Mouse (Mus musculus): ENCODE data around the gene Tef.
A peak's percentile ranks its signal among the peaks of the same experiment; 100 is the strongest.

The Tef gene

DNA sequence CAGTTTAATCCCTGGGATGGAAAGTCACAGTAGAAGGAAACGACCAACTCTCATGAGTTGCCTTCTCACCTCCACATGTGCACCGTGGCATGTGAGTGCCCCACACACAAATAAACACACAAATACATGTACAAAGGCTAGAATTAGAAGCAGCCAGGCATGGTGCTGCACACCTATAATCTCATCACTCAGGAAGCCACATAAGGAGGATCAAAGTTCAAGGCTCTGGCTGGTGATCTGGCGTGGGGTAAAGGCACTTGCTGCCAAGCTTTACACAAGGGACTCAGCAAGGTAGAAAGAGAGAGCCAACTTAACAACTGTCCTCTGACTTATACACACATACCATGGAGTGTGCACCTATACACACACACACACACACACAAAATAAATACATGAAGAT lies 1.8 kb upstream of the Tef start:
- DNase-seq, result peak; percentile 49 to 60

DNA sequence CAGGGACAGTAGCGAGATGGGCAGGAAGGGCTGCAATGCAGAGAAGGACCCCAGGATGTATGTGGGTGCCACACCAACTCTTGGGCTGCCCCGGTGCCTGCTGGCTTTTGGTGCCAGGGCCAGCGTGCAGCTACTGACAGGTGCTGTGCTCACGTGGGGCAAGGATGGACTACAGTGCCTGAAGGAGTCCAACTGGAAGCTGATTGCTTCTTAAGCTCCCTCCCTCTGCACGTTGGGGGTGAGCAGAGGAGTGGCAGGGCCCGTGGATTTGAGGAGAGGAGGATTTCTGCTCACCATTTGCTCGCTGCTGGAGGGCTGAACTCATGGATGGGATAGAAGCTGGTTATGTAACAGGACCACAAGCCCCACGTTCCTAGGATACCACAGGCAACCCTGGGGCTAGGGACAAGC lies 725 bp downstream of the Tef start:
- DNase-seq, result peak; percentile 76 to 81

DNA sequence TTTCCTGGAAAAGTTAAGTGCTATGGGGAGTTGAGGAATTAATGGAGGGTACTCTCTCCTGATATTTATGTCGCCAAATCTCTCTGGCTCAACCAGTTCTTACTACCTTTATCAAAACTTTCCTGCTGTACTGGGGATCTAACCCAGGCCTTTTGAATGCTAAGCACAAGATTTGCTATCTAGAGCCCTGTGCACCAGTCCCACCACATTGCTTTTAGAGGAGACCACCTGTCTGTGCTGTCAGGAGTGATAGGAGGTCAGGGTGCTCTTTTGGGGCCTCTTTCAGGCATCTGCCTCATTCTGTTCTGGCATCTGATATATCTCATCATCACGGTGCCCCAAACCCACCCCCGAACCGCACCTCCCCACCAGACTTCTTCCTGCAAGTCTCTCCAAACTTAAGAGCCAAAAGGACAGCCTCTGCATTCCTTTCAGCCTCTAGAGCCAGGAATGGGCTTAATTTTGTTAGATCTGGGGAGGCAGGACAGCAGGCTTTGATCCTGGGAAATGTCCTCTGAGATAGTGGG lies 1.3 kb downstream of the Tef start:
- no peak for DNase-seq

GRCm38 (mm10) chr15:81804172-81804571 lies 2.0 kb downstream of the Tef start:
- DNase-seq, result no peak

DNA sequence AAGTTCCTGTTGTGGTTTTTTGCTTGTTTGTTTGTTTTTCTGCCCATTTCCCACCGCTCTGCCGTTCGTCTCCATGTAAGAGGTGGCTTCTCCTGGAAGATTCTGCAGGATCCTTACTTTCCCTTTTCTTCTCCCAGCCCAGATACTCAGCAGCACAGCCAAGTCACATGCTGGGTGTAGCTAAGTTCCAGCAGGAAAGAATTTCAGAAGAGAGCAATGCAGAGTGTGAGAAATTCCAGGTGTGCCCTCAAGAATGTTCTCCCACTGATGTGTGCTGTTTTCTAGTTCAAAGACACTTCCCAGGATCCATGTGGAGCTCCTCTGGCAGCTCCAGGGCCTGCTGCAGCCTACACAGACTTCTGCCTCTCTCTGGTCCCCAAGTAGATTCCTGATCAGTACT lies 2.7 kb downstream of the Tef start:
- DNase-seq, result no peak

DNA sequence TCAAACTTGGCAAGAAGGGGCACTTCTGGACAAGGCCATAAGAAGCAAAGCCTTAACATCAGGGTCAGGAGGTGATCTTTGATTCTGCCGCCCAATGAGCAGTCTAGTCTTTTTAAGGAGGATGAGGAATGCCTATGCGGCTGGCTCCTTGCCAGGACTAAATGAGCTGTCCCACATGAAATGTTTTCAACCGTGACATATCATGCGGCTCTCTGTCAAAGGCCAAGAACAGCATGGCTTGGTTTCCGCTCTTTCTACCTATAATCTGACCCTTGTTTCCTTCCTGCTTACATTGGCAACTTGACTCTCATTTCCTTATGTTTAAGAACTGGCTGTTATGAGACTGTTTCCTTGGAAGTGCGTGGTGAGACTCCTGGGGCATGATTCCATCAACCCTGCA lies 3.4 kb downstream of the Tef start:
- DNase-seq, result peak; percentile 76 to 79

GRCm38 (mm10) chr15:81806621-81807404 lies 4.6 kb downstream of the Tef start:
- DNase-seq, result peak; percentile 82 to 84

DNA sequence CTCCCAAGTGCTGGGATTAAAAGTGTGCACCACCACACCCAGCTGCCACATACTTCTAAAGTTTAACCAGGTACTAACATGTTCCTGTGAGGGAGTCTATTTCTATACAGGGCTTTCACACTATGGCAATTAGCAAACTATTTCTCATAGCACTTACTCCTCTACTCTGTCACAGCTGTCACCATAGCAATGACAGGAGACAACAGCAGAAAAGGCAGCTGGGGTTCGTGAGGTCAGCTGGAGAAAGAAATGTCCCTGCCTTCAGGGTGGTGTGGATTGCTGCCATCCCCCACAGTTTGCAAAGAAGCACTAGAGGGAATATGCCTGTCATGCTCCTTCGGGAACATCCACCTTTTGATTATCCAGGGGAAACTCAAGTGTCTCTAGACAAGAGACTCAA lies 6.6 kb downstream of the Tef start:
- no peak for DNase-seq

DNA sequence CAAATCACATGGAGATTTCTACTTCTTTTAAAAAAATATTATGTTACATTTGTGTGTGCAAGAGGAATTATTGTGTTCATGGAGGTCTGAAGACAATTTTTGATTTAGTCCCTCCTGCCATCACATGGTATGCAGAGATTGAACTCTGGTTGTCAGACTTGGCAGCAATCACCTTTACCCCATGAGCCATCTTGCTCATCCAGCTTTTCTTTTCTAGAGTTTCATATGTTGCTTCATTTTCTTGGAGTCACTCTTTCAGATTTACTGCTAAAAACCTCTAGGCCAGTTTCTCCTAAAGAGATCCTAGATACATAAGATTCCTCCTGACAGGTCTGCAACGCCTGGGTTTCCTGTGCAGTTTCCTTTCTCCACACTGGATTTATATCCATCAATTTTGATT lies 7.3 kb downstream of the Tef start:
- DNase-seq, result no peak

DNA sequence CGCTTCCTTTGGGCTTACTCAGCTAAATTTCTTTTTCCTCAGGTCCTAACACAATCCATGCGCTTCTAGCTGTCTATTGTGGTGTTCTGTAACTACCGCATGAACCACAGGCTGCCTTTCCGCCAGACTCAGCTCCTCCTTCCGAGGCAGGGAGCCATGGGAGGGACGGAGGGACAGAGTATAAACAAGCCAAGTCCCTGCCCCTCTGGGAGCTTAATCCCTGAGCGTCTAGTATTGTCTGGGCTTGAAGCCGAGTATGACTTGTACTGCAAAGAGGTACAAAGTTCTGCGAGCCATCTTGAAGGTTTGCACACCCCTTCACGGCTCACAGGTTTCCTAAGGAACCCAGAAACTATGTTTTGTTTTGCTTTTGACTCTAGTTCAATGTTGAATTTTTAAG lies 7.9 kb downstream of the Tef start:
- peak; percentile 94 to 98 for DNase-seq

- DNase-seq, result peak; percentile 99
Observed at GRCm38 (mm10) chr15:81810671-81811598, 8.7 kb downstream of the Tef start.

- peak; percentile 78 to 87 for DNase-seq
Observed at GRCm38 (mm10) chr15:81811599-81811996, 9.4 kb downstream of the Tef start.

- no peak for DNase-seq
Observed at GRCm38 (mm10) chr15:81812287-81812686, 10.1 kb downstream of the Tef start.

DNA sequence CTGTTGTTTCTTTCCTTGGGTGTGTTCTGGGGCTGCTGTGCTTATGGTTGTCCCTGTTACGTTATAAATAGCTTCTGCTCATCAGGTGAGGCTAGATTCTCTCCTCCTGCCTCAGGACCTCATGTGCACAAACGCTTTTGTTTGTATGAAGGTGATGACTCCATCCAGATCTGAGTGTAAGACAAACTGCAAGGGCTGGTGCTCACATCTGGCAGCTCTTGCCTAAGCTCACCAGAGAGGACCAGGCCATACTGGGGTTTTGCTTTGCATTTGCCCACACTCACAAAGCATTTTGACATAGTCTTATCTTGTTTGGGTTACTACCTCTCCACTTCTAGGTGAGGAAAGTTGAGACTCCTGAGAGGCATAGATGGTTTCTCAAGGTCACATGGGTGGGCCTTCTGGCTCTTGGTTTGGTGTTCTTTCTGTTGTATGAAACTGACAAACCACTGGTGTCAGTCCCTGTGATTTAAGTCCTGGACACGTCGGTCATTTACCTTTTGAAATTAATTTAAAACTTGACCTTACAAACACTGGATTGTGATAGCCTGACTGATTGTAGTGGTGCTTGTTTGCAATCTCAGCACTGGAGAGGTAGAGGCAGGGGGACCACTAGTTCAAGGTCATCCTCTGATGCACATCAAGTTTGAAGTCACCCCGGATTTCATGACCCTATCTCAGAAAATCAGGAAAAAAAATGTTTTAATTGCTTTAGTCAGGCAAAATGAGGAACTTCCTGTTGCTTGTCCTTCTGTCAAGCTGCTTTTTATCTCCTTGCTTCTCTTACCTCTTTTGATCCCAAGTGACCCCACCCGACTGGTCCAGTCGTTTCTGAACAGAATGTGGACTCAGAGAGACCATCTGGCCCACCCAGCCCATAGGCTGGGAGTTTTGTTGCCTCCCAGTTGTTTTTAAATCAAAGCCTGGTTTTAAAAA lies 10.7 kb downstream of the Tef start:
- no peak for DNase-seq

GRCm38 (mm10) chr15:81813986-81814705 lies 11.9 kb downstream of the Tef start:
- DNase-seq, result peak in 1 of 2 experiments; percentile 56

DNA sequence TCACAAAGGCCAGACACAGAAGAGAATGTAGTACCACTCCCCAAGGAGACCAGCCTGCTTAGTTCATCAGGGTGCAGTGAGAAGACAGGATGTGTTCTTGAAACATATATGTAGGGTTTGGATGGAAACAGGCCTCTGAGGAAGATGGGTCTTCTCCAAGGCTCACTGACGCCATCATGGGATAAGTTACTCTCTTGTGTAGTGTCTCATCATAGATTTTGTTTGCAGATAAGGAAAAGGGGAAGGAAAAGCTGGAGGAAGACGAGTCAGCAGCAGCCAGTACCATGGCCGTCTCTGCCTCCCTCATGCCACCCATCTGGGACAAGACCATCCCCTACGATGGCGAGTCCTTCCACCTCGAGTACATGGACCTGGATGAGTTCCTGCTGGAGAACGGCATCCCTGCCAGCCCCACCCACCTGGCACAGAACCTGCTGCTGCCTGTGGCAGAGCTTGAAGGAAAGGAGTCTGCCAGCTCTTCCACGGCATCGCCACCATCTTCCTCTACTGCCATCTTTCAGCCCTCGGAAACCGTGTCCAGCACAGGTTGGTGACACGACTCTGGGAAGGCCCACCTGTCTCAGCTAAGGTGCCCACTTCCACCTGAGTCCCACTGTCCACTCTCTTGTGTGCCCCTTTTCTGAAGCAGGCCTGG lies 12.6 kb downstream of the Tef start:
- peak in 1 of 2 experiments; percentile 54 for DNase-seq

- no peak for DNase-seq
Observed at GRCm38 (mm10) chr15:81818404-81818803, 16.2 kb downstream of the Tef start.

DNA sequence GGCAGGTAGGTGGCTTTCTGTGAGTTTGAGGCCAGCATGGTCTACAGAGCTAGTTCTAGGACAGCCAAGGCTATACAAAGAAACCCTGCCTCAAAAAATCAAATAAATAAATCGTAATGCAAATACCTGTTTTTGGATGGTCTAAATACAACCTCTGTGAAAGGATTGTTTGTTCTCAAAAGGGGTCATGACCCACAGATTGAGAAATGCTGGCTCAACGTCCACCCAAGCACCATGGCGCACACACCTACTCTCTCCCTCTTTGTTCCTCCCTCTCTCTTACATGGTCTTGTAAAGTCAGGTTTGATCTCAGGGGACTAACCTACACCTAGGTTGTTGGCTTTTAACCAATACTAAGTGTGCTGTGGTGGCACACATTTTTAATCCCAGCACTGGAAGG lies 20.4 kb downstream of the Tef start:
- DNase-seq, result no peak

DNA sequence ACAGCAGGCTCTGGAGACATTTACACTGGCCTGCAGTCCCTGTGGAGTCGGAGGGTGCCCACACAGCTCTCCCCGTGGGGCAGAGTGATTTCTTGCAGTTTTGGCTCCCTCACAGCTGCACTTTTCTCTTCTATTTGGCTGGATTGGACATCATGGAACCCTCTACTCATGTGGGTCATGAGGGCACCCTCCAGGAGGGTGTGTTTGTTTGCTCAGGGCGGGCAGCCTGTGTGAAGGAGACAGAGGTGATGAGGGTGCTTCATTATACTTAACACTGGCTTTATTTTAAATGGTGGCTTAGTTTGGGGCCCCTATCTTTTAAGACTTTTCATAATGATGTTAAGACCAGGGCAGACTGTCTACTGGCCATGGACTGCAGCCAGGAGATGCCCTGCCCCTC lies 22.6 kb downstream of the Tef start:
- no peak for DNase-seq

DNA sequence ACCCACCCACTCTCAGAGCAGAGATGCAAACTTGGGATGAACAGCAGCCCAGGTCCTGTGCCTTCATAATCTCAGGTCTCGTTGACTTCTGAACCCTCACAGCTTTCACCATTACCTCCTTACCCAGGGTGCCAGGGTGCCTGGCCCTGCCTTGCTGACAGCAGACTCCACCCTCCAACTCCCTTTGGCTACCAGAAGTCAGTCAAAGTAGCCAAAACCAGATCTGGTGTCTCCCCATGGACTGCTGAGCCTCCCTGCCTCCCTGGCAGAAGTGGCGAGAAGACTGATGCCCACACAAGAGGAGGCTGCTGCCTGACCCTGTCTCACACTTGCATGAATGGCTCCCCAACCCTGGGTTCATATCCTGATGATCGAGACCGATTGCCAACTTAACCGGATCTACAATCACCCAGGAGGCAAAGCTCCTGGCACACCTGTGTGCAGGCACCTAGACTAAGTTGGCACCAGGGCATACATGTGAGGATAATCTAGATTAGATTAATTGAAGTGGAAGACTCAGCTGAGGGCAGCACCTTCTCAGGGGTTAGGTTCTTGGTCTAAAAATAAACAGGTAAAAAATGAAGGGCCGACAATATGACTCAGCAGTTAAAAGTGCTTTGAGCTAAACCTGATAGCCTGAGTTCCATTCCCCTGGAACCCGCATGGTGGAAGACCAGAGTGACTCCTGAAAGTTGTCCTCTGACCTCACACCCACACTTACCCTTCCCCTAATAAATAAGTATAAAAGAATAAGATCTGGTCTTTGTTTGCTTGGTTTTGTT lies 26.4 kb downstream of the Tef start:
- DNase-seq, result no peak
